Mouse (Mus musculus): Measurements from ENCODE around the gene Dvl3. TPM values are rescaled to one million over a fixed set of nuclear protein-coding genes. Genes with fewer than 3 reads are reported as not detected.

Dvl3 gene
- 23.3 TPM for polyA plus RNA-seq (2014; fragmentation: Illumina TruSeq; extraction: RNeasy Lipid Tissue Mini Kit (QIAGEN cat#74804); ENCODE audit: low read depth, low replicate concordance)

DNA sequence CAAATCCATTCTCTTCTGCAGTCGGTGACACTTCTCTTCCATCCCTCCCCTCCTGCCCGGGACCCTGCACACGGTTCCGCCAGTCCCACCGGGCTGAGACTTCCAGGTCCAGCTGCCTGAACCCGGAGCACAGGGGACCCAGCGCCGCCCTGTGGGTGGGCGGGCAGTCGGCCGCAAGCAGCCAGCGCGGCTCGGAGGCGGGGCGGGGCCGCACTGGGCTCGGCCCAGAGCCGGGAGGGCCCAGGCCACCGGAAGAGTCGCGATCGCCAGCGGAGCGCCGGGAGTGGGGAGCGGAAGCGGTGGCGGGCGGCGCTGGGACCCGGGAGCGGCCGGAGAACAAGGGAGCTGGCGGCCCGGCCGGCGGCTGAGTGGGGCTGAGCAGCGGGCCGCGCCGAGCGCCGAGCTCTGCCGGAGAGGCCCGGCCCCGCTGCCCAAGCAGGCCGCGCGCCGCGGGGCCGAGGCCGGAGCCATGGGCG lies at the start of gene Dvl3:
Gene Dvl3, plus strand, starts transcription at position 257 of the 476 bp plus-strand sequence.

GRCm38 (mm10) chr16:20498677-20499475 lies 17.9 kb upstream of the Dvl3 start, which contains the start of gene Eif2b5:
TSS of gene Eif2b5 (plus strand) at chr16:20498817.

GRCm38 (mm10) chr16:20535296-20536080 lies 18.7 kb downstream of the Dvl3 start, which contains the start of gene Ap2m1:
TSS of gene Ap2m1 (plus strand) at chr16:20535478.

DNA sequence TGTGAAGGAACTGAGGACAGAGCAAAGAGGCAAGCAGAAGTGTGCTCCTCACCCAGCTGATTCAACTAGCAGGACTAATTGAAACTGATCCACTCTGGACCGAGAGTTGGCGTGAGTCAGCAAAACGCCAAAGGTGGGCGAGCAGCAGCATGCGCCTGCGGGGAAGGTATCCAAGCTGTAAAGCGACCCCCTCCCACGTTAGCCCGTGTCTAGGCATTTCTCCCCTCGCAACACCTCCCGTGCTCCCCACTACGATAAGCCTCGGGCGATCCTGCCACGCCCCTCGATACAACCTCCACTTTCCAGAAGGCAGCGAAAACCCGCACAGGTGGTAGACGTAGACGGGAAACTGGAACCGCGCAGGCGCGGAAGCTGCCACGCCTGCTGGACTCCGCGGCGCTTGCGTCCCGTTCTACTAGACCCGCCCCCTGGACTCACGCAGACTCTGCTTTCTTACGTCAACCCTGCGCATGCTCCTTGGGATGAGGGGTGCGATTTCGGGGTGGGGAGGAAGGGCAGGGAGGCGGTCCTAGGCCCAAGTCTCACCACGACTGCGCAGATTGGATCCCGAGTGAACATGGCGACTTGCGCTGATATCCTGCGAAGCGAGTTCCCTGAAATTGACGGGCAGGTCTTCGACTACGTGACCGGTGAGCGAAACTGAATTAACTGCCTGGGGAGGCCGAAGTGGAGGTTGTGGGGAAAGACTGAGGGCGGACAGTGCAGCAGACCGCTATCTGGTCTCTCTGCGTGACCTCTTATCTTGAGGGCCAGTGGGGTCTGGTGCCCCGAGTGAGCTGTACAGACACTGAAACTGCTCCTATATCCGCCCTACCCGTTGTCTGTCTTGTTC lies 31.5 kb downstream of the Dvl3 start, which contains the start of gene Abcf3:
Gene Abcf3, plus strand, starts transcription at position 482 of the 853 bp plus-strand sequence.

Other genes with a start within 250 kb of the Dvl3 start
- 53.0 TPM for gene Parl, start 214.6 kb upstream of the Dvl3 start, polyA plus RNA-seq (2014; fragmentation: Illumina TruSeq; extraction: RNeasy Lipid Tissue Mini Kit (QIAGEN cat#74804); ENCODE audit: low read depth, low replicate concordance)
- gene Cyp2ab1, start 191.6 kb upstream of the Dvl3 start, polyA plus RNA-seq (2014; fragmentation: Illumina TruSeq; extraction: RNeasy Lipid Tissue Mini Kit (QIAGEN cat#74804); ENCODE audit: low read depth, low replicate concordance), result 0.60 TPM
- gene Abcc5, start 90.6 kb upstream of the Dvl3 start, polyA plus RNA-seq (2014; fragmentation: Illumina TruSeq; extraction: RNeasy Lipid Tissue Mini Kit (QIAGEN cat#74804); ENCODE audit: low read depth, low replicate concordance), result 21.1 TPM
- gene Eif2b5, start 18.2 kb upstream of the Dvl3 start, polyA plus RNA-seq (2014; fragmentation: Illumina TruSeq; extraction: RNeasy Lipid Tissue Mini Kit (QIAGEN cat#74804); ENCODE audit: low read depth, low replicate concordance), result 7.8 TPM
- 87.0 TPM for gene Ap2m1, start 18.5 kb downstream of the Dvl3 start, polyA plus RNA-seq (2014; fragmentation: Illumina TruSeq; extraction: RNeasy Lipid Tissue Mini Kit (QIAGEN cat#74804); ENCODE audit: low read depth, low replicate concordance)
- gene Abcf3, start 31.6 kb downstream of the Dvl3 start, polyA plus RNA-seq (2014; fragmentation: Illumina TruSeq; extraction: RNeasy Lipid Tissue Mini Kit (QIAGEN cat#74804); ENCODE audit: low read depth, low replicate concordance), result 9.1 TPM
- 0.76 TPM for gene Vwa5b2, start 72.5 kb downstream of the Dvl3 start, polyA plus RNA-seq (2014; fragmentation: Illumina TruSeq; extraction: RNeasy Lipid Tissue Mini Kit (QIAGEN cat#74804); ENCODE audit: low read depth, low replicate concordance)
- gene Eef1akmt4, start 94.6 kb downstream of the Dvl3 start, polyA plus RNA-seq (2014; fragmentation: Illumina TruSeq; extraction: RNeasy Lipid Tissue Mini Kit (QIAGEN cat#74804); ENCODE audit: low read depth, low replicate concordance), result 1.9 TPM
- gene Gm49333, start 94.6 kb downstream of the Dvl3 start, polyA plus RNA-seq (2014; fragmentation: Illumina TruSeq; extraction: RNeasy Lipid Tissue Mini Kit (QIAGEN cat#74804); ENCODE audit: low read depth, low replicate concordance), result not detected
- 3.7 TPM for gene Alg3, start 94.8 kb downstream of the Dvl3 start, polyA plus RNA-seq (2014; fragmentation: Illumina TruSeq; extraction: RNeasy Lipid Tissue Mini Kit (QIAGEN cat#74804); ENCODE audit: low read depth, low replicate concordance)
- gene Camk2n2, start 104.3 kb downstream of the Dvl3 start, polyA plus RNA-seq (2014; fragmentation: Illumina TruSeq; extraction: RNeasy Lipid Tissue Mini Kit (QIAGEN cat#74804); ENCODE audit: low read depth, low replicate concordance), result 0.47 TPM
- gene Ece2, start 112.8 kb downstream of the Dvl3 start, polyA plus RNA-seq (2014; fragmentation: Illumina TruSeq; extraction: RNeasy Lipid Tissue Mini Kit (QIAGEN cat#74804); ENCODE audit: low read depth, low replicate concordance), result 0.47 TPM
- 56.0 TPM for gene Psmd2, start 134.7 kb downstream of the Dvl3 start, polyA plus RNA-seq (2014; fragmentation: Illumina TruSeq; extraction: RNeasy Lipid Tissue Mini Kit (QIAGEN cat#74804); ENCODE audit: low read depth, low replicate concordance)
- gene Eif4g1, start 151.3 kb downstream of the Dvl3 start, polyA plus RNA-seq (2014; fragmentation: Illumina TruSeq; extraction: RNeasy Lipid Tissue Mini Kit (QIAGEN cat#74804); ENCODE audit: low read depth, low replicate concordance), result 135 TPM
- not detected for gene Fam131a, start 176.3 kb downstream of the Dvl3 start, polyA plus RNA-seq (2014; fragmentation: Illumina TruSeq; extraction: RNeasy Lipid Tissue Mini Kit (QIAGEN cat#74804); ENCODE audit: low read depth, low replicate concordance)
- 26.0 TPM for gene Polr2h, start 200.7 kb downstream of the Dvl3 start, polyA plus RNA-seq (2014; fragmentation: Illumina TruSeq; extraction: RNeasy Lipid Tissue Mini Kit (QIAGEN cat#74804); ENCODE audit: low read depth, low replicate concordance)
- gene Clcn2, start 200.8 kb downstream of the Dvl3 start, polyA plus RNA-seq (2014; fragmentation: Illumina TruSeq; extraction: RNeasy Lipid Tissue Mini Kit (QIAGEN cat#74804); ENCODE audit: low read depth, low replicate concordance), result 5.6 TPM
- gene Chrd, start 216.1 kb downstream of the Dvl3 start, polyA plus RNA-seq (2014; fragmentation: Illumina TruSeq; extraction: RNeasy Lipid Tissue Mini Kit (QIAGEN cat#74804); ENCODE audit: low read depth, low replicate concordance), result 0.28 TPM
- 0.47 TPM for gene Thpo, start 217.5 kb downstream of the Dvl3 start, polyA plus RNA-seq (2014; fragmentation: Illumina TruSeq; extraction: RNeasy Lipid Tissue Mini Kit (QIAGEN cat#74804); ENCODE audit: low read depth, low replicate concordance)

All from sigmoid colon, adult 10 weeks (tissue).